Mouse (Mus musculus): ENCODE measurements around the gene Olfr1348. TPM values are rescaled to one million over a fixed set of nuclear protein-coding genes. Genes with fewer than 3 reads are reported as not detected.
"Not testable (repeated sequence)": the region's sequence is repeated elsewhere in the genome, so short reads cannot be mapped to it uniquely, and the experiment has no call there.

Gene Olfr1348
- total RNA-seq (2017) = not detected in 2 replicates

DNA sequence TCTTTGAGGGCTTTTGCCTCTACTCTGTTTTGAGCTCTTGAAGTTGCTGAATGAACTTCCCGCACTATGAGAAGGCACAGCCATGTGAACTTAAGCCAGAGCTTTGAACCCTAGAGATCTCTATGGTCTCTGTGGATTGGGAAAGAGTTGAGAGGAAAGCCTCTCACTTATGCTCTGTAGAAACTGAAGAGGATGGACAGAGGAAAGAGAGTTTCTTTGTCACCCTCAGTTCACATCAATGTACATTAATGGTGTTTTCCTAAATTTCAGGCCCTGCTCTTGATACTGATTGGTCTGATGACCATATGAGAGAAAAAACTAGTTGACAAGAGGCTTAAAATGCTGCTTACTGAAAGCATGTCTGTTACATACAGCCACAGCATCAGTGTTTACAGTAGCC lies at the start of gene Olfr1348:
TSS of gene Olfr1348 (minus strand) at position 101 of the 400 bp plus-strand sequence.
- no peak for ATAC-seq (ENCODE audit: extremely low read depth, insufficient number of reproducible peaks, low FRiP score, poor library complexity, severe bottlenecking)

DNA sequence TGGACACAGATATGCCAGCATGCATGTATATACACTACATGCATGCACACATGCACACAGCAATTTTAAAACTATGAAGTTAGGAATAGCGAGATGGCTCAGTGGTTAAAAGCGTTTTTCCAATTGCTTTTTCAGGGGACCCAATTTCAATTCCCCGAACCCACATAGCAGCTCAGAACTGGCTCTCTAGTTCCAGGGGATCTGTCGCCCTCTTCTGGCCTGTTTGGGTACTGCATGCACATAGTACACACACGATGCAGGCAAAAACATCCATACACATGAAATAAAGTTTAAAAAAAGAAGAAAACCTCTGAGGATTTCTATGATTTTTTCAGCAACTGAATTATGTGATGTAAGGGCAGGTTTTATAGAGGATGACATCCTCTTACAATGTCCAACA lies 17.6 kb upstream of the Olfr1348 start:
- ATAC-seq (ENCODE audit: extremely low read depth, insufficient number of reproducible peaks, low FRiP score, poor library complexity, severe bottlenecking) = no peak

GRCm38 (mm10) chr7:6525001-6525400 lies 16.5 kb upstream of the Olfr1348 start:
- ATAC-seq (ENCODE audit: extremely low read depth, insufficient number of reproducible peaks, low FRiP score, poor library complexity, severe bottlenecking) = no peak

GRCm38 (mm10) chr7:6522850-6523249 lies 14.3 kb upstream of the Olfr1348 start, which contains the start of gene Olfr1349:
TSS of gene Olfr1349 (minus strand) at chr7:6522950.
- ATAC-seq (ENCODE audit: extremely low read depth, insufficient number of reproducible peaks, low FRiP score, poor library complexity, severe bottlenecking) = no peak

GRCm38 (mm10) chr7:6521666-6522065 lies 13.1 kb upstream of the Olfr1348 start:
- no peak for ATAC-seq (ENCODE audit: extremely low read depth, insufficient number of reproducible peaks, low FRiP score, poor library complexity, severe bottlenecking)

DNA sequence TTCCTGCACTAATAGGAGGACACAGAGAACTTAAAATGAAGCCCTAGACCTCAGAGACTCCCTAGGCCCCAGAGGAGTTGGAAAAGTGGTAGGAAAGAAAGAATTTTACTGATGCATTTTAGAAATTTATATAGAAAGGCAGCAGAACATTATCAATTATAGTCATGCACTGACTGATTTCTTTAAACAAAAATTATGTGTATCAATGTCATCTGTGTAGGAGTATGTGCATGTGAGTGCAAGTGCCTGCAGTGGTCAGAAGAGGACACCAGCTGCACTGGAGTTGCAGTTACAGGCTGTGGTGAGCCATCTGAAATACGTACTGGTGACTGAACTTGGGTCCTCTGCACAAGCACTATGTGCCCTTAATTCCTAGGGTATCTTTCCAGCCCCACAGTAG lies 8.9 kb downstream of the Olfr1348 start, which contains the start of gene Olfr1347:
TSS of gene Olfr1347 (minus strand) at position 101 of the 400 bp plus-strand sequence.
- ATAC-seq (ENCODE audit: extremely low read depth, insufficient number of reproducible peaks, low FRiP score, poor library complexity, severe bottlenecking) = no peak

GRCm38 (mm10) chr7:6486841-6487240 lies 21.7 kb downstream of the Olfr1348 start, which contains the start of gene Olfr5:
TSS of gene Olfr5 (minus strand) at chr7:6486941.
- no peak for ATAC-seq (ENCODE audit: extremely low read depth, insufficient number of reproducible peaks, low FRiP score, poor library complexity, severe bottlenecking)

- not testable (repeated sequence) for ATAC-seq (ENCODE audit: extremely low read depth, insufficient number of reproducible peaks, low FRiP score, poor library complexity, severe bottlenecking)
Observed at GRCm38 (mm10) chr7:6477633-6478032, 30.9 kb downstream of the Olfr1348 start.

DNA sequence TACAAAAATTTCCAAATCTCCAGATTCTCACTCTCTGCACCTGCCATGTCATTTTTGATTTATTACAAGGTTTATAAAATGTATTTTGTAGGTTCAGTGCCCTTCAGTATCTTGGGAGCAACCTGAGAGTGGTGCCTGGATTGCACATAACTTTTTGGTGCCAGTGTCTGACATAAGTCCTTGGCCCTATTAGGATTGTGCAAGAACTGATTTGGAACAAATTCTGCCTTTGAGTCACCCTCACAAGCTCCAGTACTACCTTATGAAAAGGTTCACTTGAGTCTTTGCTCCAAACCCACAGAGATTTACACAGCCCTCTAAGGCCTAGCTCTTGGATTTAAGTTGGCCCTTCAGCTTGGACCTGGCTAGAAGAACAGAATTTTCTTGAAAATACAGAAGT lies 41.6 kb downstream of the Olfr1348 start, which contains the start of gene Olfr1346:
TSS of gene Olfr1346 (plus strand) at position 151 of the 400 bp plus-strand sequence.
- no peak for ATAC-seq (ENCODE audit: extremely low read depth, insufficient number of reproducible peaks, low FRiP score, poor library complexity, severe bottlenecking)

GRCm38 (mm10) chr7:6456399-6456798 lies 52.1 kb downstream of the Olfr1348 start:
- ATAC-seq (ENCODE audit: extremely low read depth, insufficient number of reproducible peaks, low FRiP score, poor library complexity, severe bottlenecking) = no peak

DNA sequence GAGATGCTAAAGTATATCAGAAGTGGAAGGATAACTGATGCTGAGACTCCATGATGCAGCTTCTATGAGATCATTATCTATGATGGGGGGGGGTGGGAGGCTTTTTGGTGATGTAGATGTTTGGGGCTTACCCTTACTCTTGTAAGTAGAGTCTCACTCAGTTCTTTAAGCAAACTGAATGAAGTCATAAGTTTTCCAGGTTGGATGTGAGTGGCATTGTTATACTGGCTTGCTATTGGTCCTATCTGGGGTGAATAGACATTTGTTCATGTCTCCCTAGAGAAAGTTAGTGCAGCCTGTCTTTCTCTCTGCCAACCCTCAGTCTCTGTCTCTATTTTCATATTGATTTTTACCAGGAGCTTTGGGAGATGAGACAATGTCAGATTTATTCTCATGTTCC lies 52.7 kb downstream of the Olfr1348 start, which contains the start of gene Olfr1336:
TSS of gene Olfr1336 (plus strand) at position 301 of the 400 bp plus-strand sequence.
- no peak for ATAC-seq (ENCODE audit: extremely low read depth, insufficient number of reproducible peaks, low FRiP score, poor library complexity, severe bottlenecking)

Other genes starting within 250 kb of the Olfr1348 start
- gene Zfp667, start 222.2 kb downstream of the Olfr1348 start, total RNA-seq (2017) = 5.5 and 5.8 TPM in 2 replicates
- 0.86 and 1.7 TPM in 2 replicates for gene Zfp583, start 177.5 kb downstream of the Olfr1348 start, total RNA-seq (2017)
- 0.47 and 0.74 TPM in 2 replicates for gene Gm3854, start 165.0 kb downstream of the Olfr1348 start, total RNA-seq (2017)
- 2.6 and 3.1 TPM in 2 replicates for gene Zfp78, start 145.5 kb downstream of the Olfr1348 start, total RNA-seq (2017)
- gene Zfp28, start 125.5 kb downstream of the Olfr1348 start, total RNA-seq (2017) = 3.1 and 6.5 TPM in 2 replicates
- gene Smim17, start 110.0 kb downstream of the Olfr1348 start, total RNA-seq (2017) = not detected in 2 replicates
- not detected in 2 replicates for gene Gm20715, start 98.5 kb downstream of the Olfr1348 start, total RNA-seq (2017)
- not detected in 2 replicates for gene Olfr1344, start 70.1 kb downstream of the Olfr1348 start, total RNA-seq (2017)
- not detected in 2 replicates for gene Olfr1336, start 52.6 kb downstream of the Olfr1348 start, total RNA-seq (2017)
- gene Olfr1346, start 41.6 kb downstream of the Olfr1348 start, total RNA-seq (2017) = not detected in 2 replicates
- not detected in 2 replicates for gene Olfr5, start 21.8 kb downstream of the Olfr1348 start, total RNA-seq (2017)
- gene Olfr1347, start 9.0 kb downstream of the Olfr1348 start, total RNA-seq (2017) = not detected in 2 replicates
- gene Olfr1349, start 14.2 kb upstream of the Olfr1348 start, total RNA-seq (2017) = not detected in 2 replicates
- not detected in 2 replicates for gene Olfr1350, start 56.1 kb upstream of the Olfr1348 start, total RNA-seq (2017)
- gene Zim1, start 187.7 kb upstream of the Olfr1348 start, total RNA-seq (2017) = not detected in 2 replicates
- gene Peg3, start 221.7 kb upstream of the Olfr1348 start, total RNA-seq (2017) = not detected in 2 replicates
- not detected in 2 replicates for gene Usp29, start 221.8 kb upstream of the Olfr1348 start, total RNA-seq (2017)